8 mouse cellular contexts compared by ENCODE assay signal in the genomic region with DNA sequence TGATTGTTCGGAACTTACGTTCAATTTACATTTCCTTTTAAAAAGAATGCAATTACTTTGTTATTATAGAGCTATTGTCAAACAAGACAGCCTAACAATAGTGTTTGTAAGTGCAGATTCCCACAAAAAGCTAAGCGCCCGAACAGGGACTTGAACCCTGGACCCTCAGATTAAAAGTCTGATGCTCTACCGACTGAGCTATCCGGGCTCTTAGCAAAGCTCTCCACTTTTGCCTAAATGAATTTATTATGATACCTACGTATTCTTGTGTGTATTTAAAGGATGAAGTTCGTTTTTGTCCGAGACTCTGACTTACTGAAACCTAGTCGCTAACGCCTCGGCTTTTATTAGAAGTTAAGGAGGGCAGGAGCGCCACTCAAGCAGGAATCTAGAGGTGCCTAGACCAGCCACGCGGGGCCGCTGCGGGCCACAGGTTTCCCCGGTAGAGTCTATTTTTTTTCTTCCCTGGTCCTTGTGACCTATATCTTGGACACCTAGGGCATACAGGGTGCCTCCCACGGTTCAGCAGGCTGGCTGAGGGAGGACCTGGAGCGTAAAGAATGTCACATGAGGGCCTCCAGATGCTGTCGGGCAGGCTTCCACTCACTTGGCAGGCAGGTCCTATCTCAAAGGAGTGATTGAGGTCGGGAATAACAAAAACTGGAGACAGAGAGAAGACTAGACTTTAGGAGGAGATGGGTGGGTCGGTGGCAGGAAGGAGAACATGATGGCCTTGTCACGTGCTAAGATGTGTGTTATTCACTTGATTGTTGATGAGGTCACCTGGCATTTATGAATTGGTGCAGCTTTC. TPM values are rescaled to one million over a fixed set of nuclear protein-coding genes. Genes with fewer than 3 reads are reported as not detected.
DNase-seq lines count a peak whose midpoint lies in the region; ATAC-seq lines count a peak whose summit lies in the region.

No protein-coding gene starts in this region.

- peak overlapping the region; percentile 63 for H3K9ac ChIP-seq in forebrain, embryonic 12.5 days
- H3K9ac ChIP-seq in lung, embryonic 15.5 days = peak overlapping the region; percentile 50

- DNase-seq in ES-CJ7 (ENCODE audit: low read depth, low spot score) = peak; percentile 96
- peak; percentile 90 for DNase-seq in c-Kit-positive CD71-positive TER-119-negative erythroid progenitor cells, embryonic 14.5 days (ENCODE audit: low read depth)
- DNase-seq in heart, postnatal 4 days = peak; percentile 84
- peak; percentile 77 to 85 for DNase-seq in layer of hippocampus, adult 8-10 months (ENCODE audit: low spot score in 2 of 2)
- DNase-seq in ovary, postnatal 14 days (ENCODE audit: low spot score) = peak; percentile 64
- DNase-seq in thymus, postnatal 10 days (ENCODE audit: low spot score in 2 of 2) = peak; percentile 69 to 76

- peaks cover 34% of the 10 kb centered on the region for H3K4me1 ChIP-seq in forebrain, embryonic 12.5 days
- peaks cover 29% of the 10 kb centered on the region for H3K4me1 ChIP-seq in lung, embryonic 15.5 days

- no peaks in the 10 kb centered on the region for H3K36me3 ChIP-seq in forebrain, embryonic 12.5 days (replicated peaks)
- no peaks in the 10 kb centered on the region for H3K36me3 ChIP-seq in lung, embryonic 15.5 days

- H3K9me3 ChIP-seq in forebrain, embryonic 12.5 days = no peaks in the 10 kb centered on the region
- H3K9me3 ChIP-seq in lung, embryonic 15.5 days = no peaks in the 10 kb centered on the region

- H3K4me3 ChIP-seq in forebrain, embryonic 12.5 days (replicated peaks) = peak overlapping the region; percentile 59
- peak overlapping the region; percentile 67 for H3K4me3 ChIP-seq in lung, embryonic 15.5 days

- under 1% methylated on average over 24 of the region's 24 CpGs for WGBS in forebrain, embryonic 12.5 days
- WGBS in lung, embryonic 15.5 days = under 1% methylated on average over 24 of the region's 24 CpGs

- peak; percentile 28 for ATAC-seq in forebrain, embryonic 12.5 days (ENCODE audit: low FRiP score)
- ATAC-seq in lung, embryonic 15.5 days (ENCODE audit: borderline replicate concordance, extremely low read depth, low FRiP score, low TSS enrichment) = peak; percentile 9; the same call in 1 of the 2 replicates

- H3K27ac ChIP-seq in forebrain, embryonic 12.5 days = 0 out of 2 replicates have a peak overlapping the region, but pooled peaks have one; percentile 53
- H3K27ac ChIP-seq in lung, embryonic 15.5 days = peak overlapping the region; percentile 52

- peak overlapping the region; percentile 67 for H3K4me2 ChIP-seq in forebrain, embryonic 12.5 days
- peak overlapping the region; percentile 95 for H3K4me2 ChIP-seq in lung, embryonic 15.5 days

- H3K27me3 ChIP-seq in forebrain, embryonic 12.5 days = peaks cover 33% of the 10 kb centered on the region
- peaks cover 4% of the 10 kb centered on the region; the same call in 1 of the 2 replicates for H3K27me3 ChIP-seq in lung, embryonic 15.5 days

RNA-seq across cellular contexts. Expression of gene Aloxe3, which starts 0.5 kb away (rescaled TPM):
- polyA plus RNA-seq in forebrain, embryonic 12.5 days (2016; fragmentation: Nextera tagmentation; extraction: Ambion mirVana) = 0.19 and 0.55 TPM in 2 replicates
- under 1 TPM in 1 of 2 experiments, not detected in 1; 0.45 TPM for total RNA-seq in heart, postnatal 4 days (2021)
- total RNA-seq in layer of hippocampus, adult 8-10 months (2022) = 10 to 100 TPM in 2 of 4 experiments, 1 to 10 TPM in 2; 8.8 to 14.4 (median 10.1) TPM
- polyA plus RNA-seq in lung, embryonic 15.5 days (2015; fragmentation: Nextera tagmentation; extraction: Ambion mirVana) = 0.16 and 0.53 TPM in 2 replicates

RNA-seq across cellular contexts. Expression of gene 9130213A22Rik, which starts 2.9 kb away (rescaled TPM):
- 0.11 TPM in 1 of 2 replicates, not detected in the other for polyA plus RNA-seq in forebrain, embryonic 12.5 days (2016; fragmentation: Nextera tagmentation; extraction: Ambion mirVana)
- under 1 TPM; 0.29 to 0.65 TPM for total RNA-seq in heart, postnatal 4 days (2021)
- total RNA-seq in layer of hippocampus, adult 8-10 months (2022) = 1 to 10 TPM; 1.4 to 1.7 (median 1.5) TPM
- 0.36 and 0.57 TPM in 2 replicates for polyA plus RNA-seq in lung, embryonic 15.5 days (2015; fragmentation: Nextera tagmentation; extraction: Ambion mirVana)

RNA-seq across cellular contexts. Expression of gene Hes7, which starts 5.0 kb away (rescaled TPM):
- polyA plus RNA-seq in forebrain, embryonic 12.5 days (2016; fragmentation: Nextera tagmentation; extraction: Ambion mirVana) = 0.31 and 0.43 TPM in 2 replicates
- total RNA-seq in heart, postnatal 4 days (2021) = under 1 TPM; 0.23 to 0.29 TPM
- 1 to 10 TPM in 3 of 4 experiments, under 1 TPM in 1; 0.97 to 1.8 (median 1.2) TPM for total RNA-seq in layer of hippocampus, adult 8-10 months (2022)
- 0.52 and 0.60 TPM in 2 replicates for polyA plus RNA-seq in lung, embryonic 15.5 days (2015; fragmentation: Nextera tagmentation; extraction: Ambion mirVana)

RNA-seq across cellular contexts. Expression of gene Per1, which starts 30.2 kb away (rescaled TPM):
- 7.8 and 12.3 TPM in 2 replicates for polyA plus RNA-seq in forebrain, embryonic 12.5 days (2016; fragmentation: Nextera tagmentation; extraction: Ambion mirVana)
- 10 to 100 TPM; 42.6 to 55.6 TPM for total RNA-seq in heart, postnatal 4 days (2021)
- total RNA-seq in layer of hippocampus, adult 8-10 months (2022) = 100 to 1,000 TPM in 2 of 4 experiments, 10 to 100 TPM in 2; 91.2 to 107 (median 97.7) TPM
- polyA plus RNA-seq in lung, embryonic 15.5 days (2015; fragmentation: Nextera tagmentation; extraction: Ambion mirVana) = 21.7 and 24.0 TPM in 2 replicates

RNA-seq across cellular contexts. Expression of gene Alox12b, which starts 31.5 kb away (rescaled TPM):
- not detected in 2 replicates for polyA plus RNA-seq in forebrain, embryonic 12.5 days (2016; fragmentation: Nextera tagmentation; extraction: Ambion mirVana)
- total RNA-seq in heart, postnatal 4 days (2021) = not detected
- total RNA-seq in layer of hippocampus, adult 8-10 months (2022) = 10 to 100 TPM in 2 of 4 experiments, 1 to 10 TPM in 2; 5.9 to 14.5 (median 10.5) TPM
- polyA plus RNA-seq in lung, embryonic 15.5 days (2015; fragmentation: Nextera tagmentation; extraction: Ambion mirVana) = not detected in 2 replicates

Comparison
In these comparisons a context has a peak if more than half of its experiments do, and no peak if none do; other contexts are left out.
1. Peak in every context shown above with its lines: DNase-seq, ATAC-seq, H3K4me3 ChIP-seq and H3K27ac ChIP-seq.
2. RNA of gene Aloxe3, which starts 0.5 kb away (total RNA-seq): 8.8 to 14.4 TPM in layer of hippocampus, adult 8-10 months; 0.45 TPM in heart, postnatal 4 days; every median in the first group is over 4 times any median in the second.